Mouse (Mus musculus) ES-Bruce4 (cell line): ENCODE measurements around the gene Cops3.

Experiments used
- CTCF ChIP-seq: IDR thresholded peaks from one replicate; pipeline ENCODE4 v1.8.1; 2011; ENCODE audit warnings: low read depth, low read length
- EP300 ChIP-seq: IDR thresholded peaks from 2 replicates; pipeline ENCODE4 v1.6.1; 2011; ENCODE audit warnings: low read depth, low read length; ENCODE audit not compliant: insufficient read depth
- POLR2A ChIP-seq: IDR thresholded peaks from one replicate; pipeline ENCODE4 v1.8.1; 2011; ENCODE audit warnings: low read length; ENCODE audit not compliant: insufficient read depth

- TF ChIP-seq CTCF (no peak), POLR2A (no peak), EP300 (no peak)
These were observed 34.0 kb downstream of the Cops3 start for GRCm38 (mm10) chr11:59805656-59806055.
